Mouse (Mus musculus): ENCODE measurements around the gene Wdtc1. TPM values are rescaled to one million over a fixed set of nuclear protein-coding genes. Genes with fewer than 3 reads are reported as not detected.

The Wdtc1 gene
- total and polyA plus RNA-seq, 2 experiments from 2014 or later, result 14.9 to 47.7 TPM

DNA sequence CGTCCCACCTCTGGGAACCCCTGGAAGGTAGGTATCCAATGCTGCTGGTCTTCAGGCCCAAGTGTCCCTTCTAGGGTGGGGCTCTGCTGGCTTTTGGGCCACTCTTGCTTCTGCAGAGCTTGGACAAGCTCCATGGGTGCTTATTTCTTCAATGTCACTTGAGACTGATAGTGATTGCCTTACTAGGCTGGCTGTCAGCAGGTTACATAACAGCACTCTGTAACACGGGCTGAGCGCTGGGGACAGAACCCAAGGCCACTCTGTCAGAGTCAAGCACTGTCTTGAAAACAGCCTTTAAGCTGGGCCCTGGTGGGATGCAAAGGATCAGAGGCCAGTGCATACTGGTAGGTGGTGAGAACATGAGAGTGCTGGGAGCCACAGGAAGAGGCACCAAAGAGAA lies 88.0 kb downstream of the Wdtc1 start:
- TF ChIP-seq CTCF (IDR thresholded peaks at IDR 0.05; ENCODE audit: low read depth), result no peak
- H3K9ac ChIP-seq (replicated peaks; ENCODE audit: low read length), result no peak overlapping the region
- DNase-seq (ENCODE audit: low spot score) (no peak), ATAC-seq (no peak)
- H3K4me1 ChIP-seq (ENCODE audit: insufficient read depth, low read length), result no peaks in the 10 kb centered on the region
- H3K27ac ChIP-seq, result no peak overlapping the region
- no peaks in the 10 kb centered on the region for H3K9me3 ChIP-seq (ENCODE audit: low read length)
- H3K4me2 ChIP-seq (ENCODE audit: low read depth, low read length), result no peak overlapping the region
- peaks cover 46% of the 10 kb centered on the region for H3K36me3 ChIP-seq (ENCODE audit: insufficient read depth, low read length)
- 98% methylated on average over 3 of the region's 3 CpGs for WGBS
- no peak overlapping the region for H3K4me3 ChIP-seq (ENCODE audit: low read length)
- no peaks in the 10 kb centered on the region for H3K27me3 ChIP-seq (ENCODE audit: insufficient read depth, low read length)

DNA sequence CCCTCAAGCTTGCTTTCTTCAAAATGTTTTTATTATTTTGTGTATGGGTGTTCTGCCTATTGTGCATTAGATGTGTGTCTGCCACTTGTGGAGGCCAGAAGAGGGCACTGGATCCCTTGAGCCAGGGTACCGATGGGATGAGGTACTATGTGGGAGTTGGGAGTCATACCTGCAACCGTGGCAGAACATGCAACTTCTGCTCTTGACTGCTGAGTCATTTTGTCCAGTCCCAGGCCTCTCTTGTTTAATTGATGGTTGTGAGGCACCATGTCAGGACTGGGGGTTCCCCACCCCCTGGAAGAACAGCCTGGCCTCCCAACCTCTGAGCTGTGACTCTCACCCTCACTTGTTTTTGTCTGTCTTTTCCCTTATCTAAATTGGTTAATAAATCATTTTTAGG lies 88.7 kb downstream of the Wdtc1 start:
- no peak overlapping the region for H3K27ac ChIP-seq
- DNase-seq (ENCODE audit: low spot score) (no peak), ATAC-seq (no peak)
- 94% methylated on average over 2 of the region's 2 CpGs for WGBS
- no peak overlapping the region for H3K4me3 ChIP-seq (ENCODE audit: low read length)
- H3K4me1 ChIP-seq (ENCODE audit: insufficient read depth, low read length), result no peaks in the 10 kb centered on the region
- H3K9ac ChIP-seq (replicated peaks; ENCODE audit: low read length), result no peak overlapping the region
- no peaks in the 10 kb centered on the region for H3K27me3 ChIP-seq (ENCODE audit: insufficient read depth, low read length)
- peaks cover 44% of the 10 kb centered on the region for H3K36me3 ChIP-seq (ENCODE audit: insufficient read depth, low read length)
- H3K4me2 ChIP-seq (ENCODE audit: low read depth, low read length), result no peak overlapping the region
- no peaks in the 10 kb centered on the region for H3K9me3 ChIP-seq (ENCODE audit: low read length)
- TF ChIP-seq CTCF (IDR thresholded peaks at IDR 0.05; ENCODE audit: low read depth), result no peak

GRCm38 (mm10) chr4:133263756-133264155 lies 89.5 kb downstream of the Wdtc1 start:
- Histone ChIP-seq H3K4me3 (ENCODE audit: low read length) (no peak overlapping the region), H3K4me1 (ENCODE audit: insufficient read depth, low read length) (no peaks in the 10 kb centered on the region), H3K4me2 (ENCODE audit: low read depth, low read length) (no peak overlapping the region), H3K27me3 (ENCODE audit: insufficient read depth, low read length) (no peaks in the 10 kb centered on the region), H3K27ac (no peak overlapping the region), H3K9ac (replicated peaks; ENCODE audit: low read length) (no peak overlapping the region), H3K9me3 (ENCODE audit: low read length) (no peaks in the 10 kb centered on the region), H3K36me3 (ENCODE audit: insufficient read depth, low read length) (peaks cover 37% of the 10 kb centered on the region)
- 93% methylated on average over 5 of the region's 5 CpGs for WGBS
- ATAC-seq (no peak), DNase-seq (ENCODE audit: low spot score) (no peak)
- TF ChIP-seq CTCF (IDR thresholded peaks at IDR 0.05; ENCODE audit: low read depth), result no peak

- H3K36me3 ChIP-seq (ENCODE audit: insufficient read depth, low read length), result peaks cover 28% of the 10 kb centered on the region
Observed at GRCm38 (mm10) chr4:133262882-133263281, 90.4 kb downstream of the Wdtc1 start, which contains the start of gene Sytl1. Gene Sytl1 (minus strand): TSS chr4:133263113.

DNA sequence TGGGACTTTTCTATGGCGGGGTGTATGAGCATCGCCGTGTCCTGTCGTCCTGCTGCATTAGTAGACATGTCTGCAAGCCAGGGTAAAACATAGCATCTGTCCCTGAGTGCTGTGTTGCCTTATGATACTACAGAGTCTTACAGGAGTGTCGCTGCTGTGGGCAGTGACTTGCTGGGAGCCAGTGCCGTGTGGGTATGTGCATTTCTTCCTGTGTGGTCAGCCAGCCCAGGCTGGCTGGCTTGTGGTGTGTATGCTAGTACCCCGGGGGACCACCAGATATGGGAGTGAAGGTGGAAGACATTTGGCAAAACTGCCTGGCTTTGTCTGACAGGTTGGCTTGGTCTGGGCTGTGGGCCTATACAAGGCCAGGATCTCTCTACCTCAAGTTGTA lies 90.9 kb downstream of the Wdtc1 start:
- no peak for TF ChIP-seq CTCF (IDR thresholded peaks at IDR 0.05; ENCODE audit: low read depth)
- no peak overlapping the region for H3K27ac ChIP-seq
- 66% methylated on average over 7 of the region's 7 CpGs for WGBS

More at GRCm38 (mm10) chr4:133262882-133263281, 90.4 kb downstream of the Wdtc1 start, which contains the start of gene Sytl1:
- H3K4me1 ChIP-seq (ENCODE audit: insufficient read depth, low read length), result no peaks in the 10 kb centered on the region
- 50% methylated on average over 7 of the region's 7 CpGs for WGBS
- no peaks in the 10 kb centered on the region for H3K27me3 ChIP-seq (ENCODE audit: insufficient read depth, low read length)
- no peaks in the 10 kb centered on the region for H3K9me3 ChIP-seq (ENCODE audit: low read length)
- ATAC-seq, result no peak
- H3K4me3 ChIP-seq (ENCODE audit: low read length), result no peak within 1 kb of the TSS
- TF ChIP-seq CTCF (IDR thresholded peaks at IDR 0.05; ENCODE audit: low read depth), result 0 out of 2 replicates have a peak, but pooled peaks have one; percentile 6
- DNase-seq (ENCODE audit: low spot score), result no peak
- no peak within 1 kb of the TSS for H3K27ac ChIP-seq
- no peak within 1 kb of the TSS for H3K4me2 ChIP-seq (ENCODE audit: low read depth, low read length)
- no peak within 1 kb of the TSS for H3K9ac ChIP-seq (replicated peaks; ENCODE audit: low read length)

GRCm38 (mm10) chr4:133261641-133262374 lies 91.5 kb downstream of the Wdtc1 start:
- no peak for DNase-seq (ENCODE audit: low spot score)

More for the DNA sequence above, 90.9 kb downstream of the Wdtc1 start:
- Histone ChIP-seq H3K4me2 (ENCODE audit: low read depth, low read length) (no peak overlapping the region), H3K9me3 (ENCODE audit: low read length) (no peaks in the 10 kb centered on the region), H3K4me3 (ENCODE audit: low read length) (no peak overlapping the region), H3K27me3 (ENCODE audit: insufficient read depth, low read length) (no peaks in the 10 kb centered on the region), H3K4me1 (ENCODE audit: insufficient read depth, low read length) (no peaks in the 10 kb centered on the region), H3K36me3 (ENCODE audit: insufficient read depth, low read length) (peaks cover 23% of the 10 kb centered on the region), H3K9ac (replicated peaks; ENCODE audit: low read length) (no peak overlapping the region)
- ATAC-seq (no peak), DNase-seq (ENCODE audit: low spot score) (no peak)

GRCm38 (mm10) chr4:133257798-133258408 lies 95.4 kb downstream of the Wdtc1 start:
- Histone ChIP-seq H3K4me2 (ENCODE audit: low read depth, low read length) (no peak overlapping the region), H3K4me3 (ENCODE audit: low read length) (no peak overlapping the region), H3K9ac (replicated peaks; ENCODE audit: low read length) (no peak overlapping the region), H3K27ac (no peak overlapping the region), H3K36me3 (ENCODE audit: insufficient read depth, low read length) (no peaks in the 10 kb centered on the region), H3K4me1 (ENCODE audit: insufficient read depth, low read length) (no peaks in the 10 kb centered on the region), H3K27me3 (ENCODE audit: insufficient read depth, low read length) (no peaks in the 10 kb centered on the region), H3K9me3 (ENCODE audit: low read length) (no peaks in the 10 kb centered on the region)
- ATAC-seq (no peak), DNase-seq (ENCODE audit: low spot score) (no peak)
- 76% methylated on average over 12 of the region's 12 CpGs for WGBS
- TF ChIP-seq CTCF (IDR thresholded peaks at IDR 0.05; ENCODE audit: low read depth), result no peak

More at GRCm38 (mm10) chr4:133261641-133262374, 91.5 kb downstream of the Wdtc1 start:
- no peaks in the 10 kb centered on the region for H3K4me1 ChIP-seq (ENCODE audit: insufficient read depth, low read length)
- H3K4me3 ChIP-seq (ENCODE audit: low read length), result no peak overlapping the region
- H3K27me3 ChIP-seq (ENCODE audit: insufficient read depth, low read length), result no peaks in the 10 kb centered on the region
- H3K36me3 ChIP-seq (ENCODE audit: insufficient read depth, low read length), result peaks cover 17% of the 10 kb centered on the region
- no peak for ATAC-seq
- no peak overlapping the region for H3K9ac ChIP-seq (replicated peaks; ENCODE audit: low read length)
- H3K27ac ChIP-seq, result no peak overlapping the region
- no peak overlapping the region for H3K4me2 ChIP-seq (ENCODE audit: low read depth, low read length)
- no peak for TF ChIP-seq CTCF (IDR thresholded peaks at IDR 0.05; ENCODE audit: low read depth)
- no peaks in the 10 kb centered on the region for H3K9me3 ChIP-seq (ENCODE audit: low read length)
- WGBS, result 53% methylated on average over 10 of the region's 10 CpGs

Measured in hindbrain, postnatal 0 days (tissue).